In the genomic region with DNA sequence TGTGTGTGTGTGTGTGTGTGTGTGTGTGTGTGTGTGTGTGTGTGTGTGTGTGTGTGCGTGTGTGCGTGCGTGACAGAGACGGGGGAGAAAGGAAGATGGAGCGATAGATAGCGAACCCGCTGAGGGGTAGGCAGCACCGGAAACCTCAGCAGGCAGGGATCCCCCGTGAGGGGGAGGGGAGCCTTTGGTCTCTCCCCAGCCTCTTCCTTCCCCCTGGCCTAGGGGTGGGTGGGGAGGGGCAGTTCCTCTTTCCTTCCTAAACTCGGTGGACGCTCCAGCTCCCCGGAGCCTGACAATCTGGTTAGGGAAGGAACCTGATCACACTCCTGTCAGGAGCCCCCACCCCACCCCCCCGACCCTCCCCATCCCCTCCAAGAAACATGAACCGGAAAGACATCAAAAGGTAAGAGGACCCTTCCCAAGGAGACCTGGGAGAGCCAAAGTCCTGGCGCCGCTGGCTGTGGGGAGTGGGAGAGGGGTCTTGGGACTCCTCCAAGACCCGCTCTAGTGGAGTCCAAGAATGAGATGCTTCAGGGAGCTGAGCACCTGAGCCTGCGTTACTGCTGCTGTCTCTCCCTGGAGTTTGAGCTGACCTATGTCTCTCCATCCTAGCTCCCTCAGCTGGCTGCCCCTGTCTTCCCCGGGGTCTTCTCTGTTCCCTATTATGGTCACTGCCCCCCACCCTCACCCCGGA, we compare ENCODE assay signal across 8 mouse cellular contexts. TPM values are rescaled to one million over a fixed set of nuclear protein-coding genes. Genes with fewer than 3 reads are reported as not detected.
DNase-seq lines count a peak whose midpoint lies in the region; ATAC-seq and TF ChIP-seq lines count a peak whose summit lies in the region.

Rasgrp4 (plus strand) TSS at position 159 of the 694 bp plus-strand sequence.

- H3K4me3 ChIP-seq in embryonic facial prominence, embryonic 15.5 days (replicated peaks) = peak within 1 kb of the TSS; percentile 28
- H3K4me3 ChIP-seq in hindbrain, embryonic 16.5 days (ENCODE audit: low read length) = peak within 1 kb of the TSS; percentile 30
- H3K4me3 ChIP-seq in lung, adult 2 months (replicated peaks; ENCODE audit: extremely low read depth, low read depth, low read length) = peak within 1 kb of the TSS; percentile 46
- H3K4me3 ChIP-seq in neural tube, embryonic 14.5 days (ENCODE audit: low read depth, low read length) = no peak within 1 kb of the TSS

- no peak within 1 kb of the TSS for H3K27ac ChIP-seq in embryonic facial prominence, embryonic 15.5 days (replicated peaks)
- H3K27ac ChIP-seq in hindbrain, embryonic 16.5 days (ENCODE audit: low read depth, low read length) = no peak within 1 kb of the TSS
- H3K27ac ChIP-seq in neural tube, embryonic 14.5 days (ENCODE audit: low read depth, low read length) = no peak within 1 kb of the TSS

- peak; percentile 42 for DNase-seq in gastrocnemius, postnatal 25 days
- no peak for DNase-seq in gastrocnemius, adult 8-10 months (ENCODE audit: low spot score in 2 of 2)
- no peak for DNase-seq in lung, adult 2 months
- DNase-seq in layer of hippocampus, adult 11-12 months (ENCODE audit: low spot score) = no peak

- peaks cover 7% of the 10 kb centered on the region; the same call in 1 of the 2 replicates for H3K4me1 ChIP-seq in embryonic facial prominence, embryonic 15.5 days
- H3K4me1 ChIP-seq in hindbrain, embryonic 16.5 days (ENCODE audit: control insufficient read depth, insufficient read depth, low read depth, low read length) = no peaks in the 10 kb centered on the region; the same call in 1 of the 2 replicates
- no peaks in the 10 kb centered on the region for H3K4me1 ChIP-seq in lung, adult 2 months (ENCODE audit: control insufficient read depth, insufficient read depth, low read length)
- no peaks in the 10 kb centered on the region for H3K4me1 ChIP-seq in neural tube, embryonic 14.5 days (ENCODE audit: control insufficient read depth, insufficient read depth, low read length)

- TF ChIP-seq CTCF in lung, adult 2 months (IDR thresholded peaks at IDR 0.05; ENCODE audit: insufficient read depth, low read length) = no peak

- no peaks in the 10 kb centered on the region for H3K9me3 ChIP-seq in embryonic facial prominence, embryonic 15.5 days (replicated peaks)
- no peaks in the 10 kb centered on the region for H3K9me3 ChIP-seq in hindbrain, embryonic 16.5 days (ENCODE audit: control insufficient read depth, low read length)
- H3K9me3 ChIP-seq in neural tube, embryonic 14.5 days (ENCODE audit: control insufficient read depth, low read length) = no peaks in the 10 kb centered on the region

- ATAC-seq in embryonic facial prominence, embryonic 15.5 days (ENCODE audit: insufficient number of reproducible peaks, low FRiP score, low TSS enrichment, low read depth) = no peak; the same call in 1 of the 2 replicates
- ATAC-seq in hindbrain, embryonic 16.5 days = peak; percentile 71
- no peak for ATAC-seq in neural tube, embryonic 14.5 days (ENCODE audit: low read depth)
- ATAC-seq in erythroid progenitor cell, adult 5-6 weeks (replicated peaks; ENCODE audit: low FRiP score, poor library complexity, severe bottlenecking) = no peak

- no peak within 1 kb of the TSS for H3K9ac ChIP-seq in embryonic facial prominence, embryonic 15.5 days
- peak within 1 kb of the TSS; percentile 9; the same call in 1 of the 2 replicates for H3K9ac ChIP-seq in hindbrain, embryonic 16.5 days (ENCODE audit: low read depth, low read length)
- no peak within 1 kb of the TSS for H3K9ac ChIP-seq in neural tube, embryonic 14.5 days (replicated peaks; ENCODE audit: low read depth, low read length)

- peak within 1 kb of the TSS; percentile 50 for H3K4me2 ChIP-seq in embryonic facial prominence, embryonic 15.5 days (replicated peaks)
- peak within 1 kb of the TSS; percentile 60 for H3K4me2 ChIP-seq in hindbrain, embryonic 16.5 days (ENCODE audit: low read length)
- H3K4me2 ChIP-seq in neural tube, embryonic 14.5 days (ENCODE audit: low read depth, low read length) = peak within 1 kb of the TSS; percentile 33; the same call in 1 of the 2 replicates

- WGBS in embryonic facial prominence, embryonic 15.5 days = 2% methylated on average over 14 of the region's 20 CpGs
- WGBS in hindbrain, embryonic 16.5 days = 2% methylated on average over 10 of the region's 20 CpGs
- under 1% methylated on average over 14 of the region's 20 CpGs for WGBS in lung, adult 2 months
- under 1% methylated on average over 14 of the region's 20 CpGs for WGBS in neural tube, embryonic 14.5 days

- H3K27me3 ChIP-seq in embryonic facial prominence, embryonic 15.5 days = peaks cover 5% of the 10 kb centered on the region; the same call in 1 of the 2 replicates
- peaks cover 2% of the 10 kb centered on the region for H3K27me3 ChIP-seq in hindbrain, embryonic 16.5 days (replicated peaks; ENCODE audit: control insufficient read depth, insufficient read depth, low read length)
- H3K27me3 ChIP-seq in neural tube, embryonic 14.5 days (ENCODE audit: control insufficient read depth, insufficient read depth, low read length) = no peaks in the 10 kb centered on the region

- TF ChIP-seq POLR2A in lung, adult 2 months (IDR thresholded peaks at IDR 0.05; ENCODE audit: borderline replicate concordance, extremely low read depth, low read depth, low read length) = no peak

- H3K36me3 ChIP-seq in embryonic facial prominence, embryonic 15.5 days = no peaks in the 10 kb centered on the region
- H3K36me3 ChIP-seq in hindbrain, embryonic 16.5 days (ENCODE audit: control insufficient read depth, insufficient read depth, low read length) = no peaks in the 10 kb centered on the region
- no peaks in the 10 kb centered on the region for H3K36me3 ChIP-seq in neural tube, embryonic 14.5 days (ENCODE audit: control insufficient read depth, insufficient read depth, low read length)

RNA-seq across cellular contexts. Expression of gene Rasgrp4, which starts in this region (rescaled TPM):
- under 1 TPM; 0.69 to 0.72 TPM for total RNA-seq in gastrocnemius, postnatal 25 days (2021)
- under 1 TPM; 0.24 to 0.67 (median 0.37) TPM for total RNA-seq in gastrocnemius, adult 8-10 months (2022)
- polyA plus RNA-seq in embryonic facial prominence, embryonic 15.5 days (2015; fragmentation: Nextera tagmentation; extraction: Ambion mirVana) = 0.63 and 0.95 TPM in 2 replicates
- 0.82 and 1.2 TPM in 2 replicates for polyA plus RNA-seq in hindbrain, embryonic 16.5 days (2015; fragmentation: Nextera tagmentation; extraction: Ambion mirVana)
- 15.0 and 19.7 TPM in 2 replicates for polyA plus RNA-seq in lung, adult 2 months (2012; rRNA removed)
- 0.51 and 0.59 TPM in 2 replicates for polyA plus RNA-seq in neural tube, embryonic 14.5 days (2014; fragmentation: Nextera tagmentation; extraction: Ambion mirVana)
- 3.4 and 7.2 TPM in 2 replicates for total RNA-seq in erythroid progenitor cell, adult 5-6 weeks (2015; ENCODE audit: low replicate concordance)
- 1.9 and 3.5 TPM in 2 replicates for total RNA-seq in erythroid progenitor cell, adult 5-6 weeks (2017; ENCODE audit: low replicate concordance)

Comparison
In these comparisons a context has a peak if more than half of its experiments do, and no peak if none do; other contexts are left out.
1. Peak in DNase-seq in gastrocnemius, postnatal 25 days; RNA of the gene not detected or under 1 TPM.